ENCODE assay signal across 14 mouse cellular contexts in the genomic region with DNA sequence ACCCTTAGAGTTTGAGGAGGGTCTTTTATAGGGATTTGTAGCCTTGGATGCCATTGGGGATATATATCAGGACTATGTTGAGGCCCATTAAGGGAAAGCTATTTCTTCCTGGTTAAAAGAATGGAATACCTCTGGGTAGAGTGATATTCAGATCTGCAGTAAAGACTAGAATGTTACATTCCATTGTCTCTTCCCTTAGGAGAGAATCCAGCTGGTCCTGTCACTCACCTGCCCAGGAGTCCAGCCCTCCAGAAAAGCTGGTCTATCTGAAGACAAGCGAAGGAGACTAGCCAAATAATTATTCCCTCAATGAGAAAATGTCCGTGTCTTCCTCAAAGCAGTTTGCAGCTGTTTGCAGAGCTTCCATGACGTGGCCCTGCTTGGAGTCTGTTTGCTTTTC.
"Had no signal": no experiment of that assay in that cellular context is flagged by ENCODE, and none has a peak within 500 bp of the region (broad histone marks: within the 10 kb centered on the region; RNA-seq: fewer than 3 reads in every experiment).

No protein-coding gene starts in this region.

- H3K4me2 ChIP-seq: lung, embryonic 14.5 days; midbrain, embryonic 11.5 days; midbrain, embryonic 13.5 days; midbrain, embryonic 15.5 days; neural tube, embryonic 13.5 days; neural tube, embryonic 15.5 days had no signal

- H3K9ac ChIP-seq: lung, embryonic 14.5 days; midbrain, embryonic 13.5 days; midbrain, embryonic 15.5 days; neural tube, embryonic 13.5 days; neural tube, embryonic 15.5 days had no signal

- H3K4me3 ChIP-seq: midbrain, embryonic 13.5 days; midbrain, embryonic 15.5 days; neural tube, embryonic 13.5 days; neural tube, embryonic 15.5 days had no signal

- H3K36me3 ChIP-seq: midbrain, embryonic 13.5 days; midbrain, embryonic 15.5 days; neural tube, embryonic 13.5 days; neural tube, embryonic 15.5 days had no signal

- H3K27me3 ChIP-seq: midbrain, embryonic 13.5 days; neural tube, embryonic 13.5 days; neural tube, embryonic 15.5 days had no signal

- DNase-seq: retina, postnatal 1 day; right cerebral cortex, adult 18-20 months; right cerebral cortex, postnatal 25 days; right cerebral cortex, postnatal 4 days; spleen, adult 18-20 months; thymus, adult 18-20 months; thymus, postnatal 14 days; thymus, postnatal 36 days had no signal

- H3K9me3 ChIP-seq: midbrain, embryonic 13.5 days; midbrain, embryonic 15.5 days; neural tube, embryonic 13.5 days; neural tube, embryonic 15.5 days had no signal

- H3K27ac ChIP-seq: midbrain, embryonic 13.5 days; midbrain, embryonic 15.5 days; neural tube, embryonic 13.5 days; neural tube, embryonic 15.5 days had no signal

- H3K4me1 ChIP-seq: midbrain, embryonic 13.5 days; midbrain, embryonic 15.5 days had no signal

- ATAC-seq: midbrain, embryonic 13.5 days; midbrain, embryonic 15.5 days had no signal
